Mouse (Mus musculus) testis, adult 2 months (tissue): ENCODE measurements around the gene Sla2. TPM values are rescaled to one million over a fixed set of nuclear protein-coding genes. Genes with fewer than 3 reads are reported as not detected.
A peak's percentile ranks its signal among the peaks of the same experiment; 100 is the strongest.

Source experiments
- H3K27ac ChIP-seq: fragments of 200-500 bp; 2 replicates; pipeline ENCODE4 v1.5.1; 2012; ENCODE audit warnings: low read depth, low read length; ENCODE audit not compliant: control insufficient read depth, insufficient read depth
- H3K27me3 ChIP-seq: fragments of 200-500 bp; 2 replicates; pipeline ENCODE4 v1.6.1; 2012; ENCODE audit warnings: mild to moderate bottlenecking, low read length, moderate library complexity; ENCODE audit not compliant: control insufficient read depth, insufficient read depth
- H3K36me3 ChIP-seq: fragments of 200-500 bp; 2 replicates; pipeline ENCODE4 v1.6.1; 2012; ENCODE audit warnings: mild to moderate bottlenecking, low read length; ENCODE audit not compliant: control insufficient read depth, insufficient read depth
- H3K4me1 ChIP-seq: fragments of 200-500 bp; 2 replicates; pipeline ENCODE4 v1.6.1; 2012; ENCODE audit warnings: low read length; ENCODE audit not compliant: control insufficient read depth, insufficient read depth
- H3K4me3 ChIP-seq: fragments of 200-500 bp; 2 replicates; pipeline ENCODE4 v1.5.1; 2012; ENCODE audit warnings: low read depth, mild to moderate bottlenecking, low read length, moderate library complexity, mixed read lengths; ENCODE audit not compliant: control insufficient read depth
- CTCF ChIP-seq: fragments of 200-500 bp; IDR thresholded peaks from 2 replicates; pipeline ENCODE4 v1.5.1; 2012; ENCODE audit warnings: low read depth, mild to moderate bottlenecking, inconsistent platforms, low read length, moderate library complexity; ENCODE audit not compliant: control insufficient read depth, insufficient read depth, insufficient replicate concordance
- POLR2A ChIP-seq: fragments of 200-500 bp; IDR thresholded peaks from 2 replicates; pipeline ENCODE4 v1.6.1; 2012; ENCODE audit warnings: low read depth, mild to moderate bottlenecking, inconsistent platforms, low read length, moderate library complexity; ENCODE audit not compliant: control insufficient read depth
- polyA plus RNA-seq: library from polyadenylated mRNA; depleted of rRNA; stranded (reverse); fragments of >200 nt; gene quantifications from 2 replicates; pipeline ENCODE4 v1.2.3, GENCODE M21; 2012

Sla2 gene
- polyA plus RNA-seq, 1 experiment: 0.14 TPM

DNA sequence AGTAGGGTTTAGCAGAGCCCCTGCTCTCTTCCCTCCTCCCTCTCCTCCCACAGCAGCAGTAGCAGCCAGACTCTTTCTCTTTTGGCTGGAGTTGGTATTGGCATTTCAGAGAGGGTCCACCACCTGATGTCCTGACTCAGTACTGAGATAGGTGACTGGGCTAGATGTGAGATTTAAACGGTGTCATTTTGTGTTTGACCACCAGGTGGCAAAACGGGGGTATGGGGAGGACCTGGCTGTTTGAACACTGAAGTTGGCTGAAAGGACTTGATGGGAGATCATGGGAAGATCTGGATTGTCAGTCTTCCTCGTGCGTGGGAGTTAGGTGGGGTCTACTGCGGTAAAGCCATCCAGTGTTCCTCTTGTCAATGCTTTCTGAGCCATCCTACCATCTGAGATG is 13.4 kb downstream of the Sla2 start:
- Histone ChIP-seq H3K36me3 (peaks cover 5% of the 10 kb centered on the region), H3K4me1 (no peaks in the 10 kb centered on the region; the same call in 1 of the 2 replicates), H3K27me3 (no peaks in the 10 kb centered on the region), H3K27ac (no peak overlapping the region), H3K4me3 (peak overlapping the region; percentile 16; the same call in 1 of the 2 replicates)
- no peak for TF ChIP-seq CTCF
- TF ChIP-seq POLR2A: no peak

DNA sequence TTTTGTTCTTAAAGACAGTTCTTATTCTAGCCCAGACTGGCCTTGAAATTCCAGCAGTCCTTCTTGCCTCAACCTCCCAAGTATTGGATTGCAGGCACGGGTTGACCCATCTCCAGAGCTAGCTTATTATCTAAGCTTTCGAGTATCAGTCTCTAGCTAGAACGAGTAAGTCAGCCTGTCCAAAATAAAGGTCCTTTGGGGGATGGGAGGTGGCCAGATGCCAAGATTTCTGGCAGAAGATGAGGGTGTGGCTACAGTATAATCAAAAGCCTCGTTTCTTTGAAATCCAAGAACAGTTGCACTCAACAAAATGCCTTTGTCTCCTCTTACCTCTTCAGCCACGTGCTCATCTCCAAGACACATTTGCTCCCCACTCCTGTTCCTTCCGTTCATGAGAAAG is 16.5 kb downstream of the Sla2 start:
- TF ChIP-seq POLR2A: no peak
- no peak for TF ChIP-seq CTCF
- no peaks in the 10 kb centered on the region; the same call in 1 of the 2 replicates for H3K4me1 ChIP-seq
- no peak overlapping the region for H3K27ac ChIP-seq
- peaks cover 6% of the 10 kb centered on the region for H3K36me3 ChIP-seq
- H3K27me3 ChIP-seq: no peaks in the 10 kb centered on the region
- H3K4me3 ChIP-seq: no peak overlapping the region; the same call in 1 of the 2 replicates

DNA sequence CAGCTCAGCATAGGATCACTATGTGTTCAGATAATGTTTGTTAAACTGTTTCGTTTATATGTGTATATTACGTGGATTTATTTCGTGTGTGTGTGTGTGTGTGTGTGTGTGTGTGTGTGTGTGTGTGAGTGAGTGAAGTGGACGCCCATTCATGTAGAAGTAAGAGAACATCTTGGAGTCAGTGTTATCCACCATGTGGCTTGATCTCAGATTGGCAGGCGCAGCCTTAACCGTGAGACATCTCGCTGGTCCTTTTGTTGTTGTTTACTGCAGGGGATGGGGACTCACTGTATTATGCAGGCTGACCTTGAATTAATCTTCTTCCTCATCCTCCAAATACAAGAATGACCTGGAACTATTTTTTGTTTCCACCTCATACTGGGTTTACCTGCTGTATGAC is 17.4 kb downstream of the Sla2 start:
- Histone ChIP-seq H3K4me1 (no peaks in the 10 kb centered on the region; the same call in 1 of the 2 replicates), H3K27ac (no peak overlapping the region), H3K27me3 (no peaks in the 10 kb centered on the region), H3K36me3 (peaks cover 10% of the 10 kb centered on the region), H3K4me3 (no peak overlapping the region)
- TF ChIP-seq CTCF (no peak), POLR2A (no peak)

DNA sequence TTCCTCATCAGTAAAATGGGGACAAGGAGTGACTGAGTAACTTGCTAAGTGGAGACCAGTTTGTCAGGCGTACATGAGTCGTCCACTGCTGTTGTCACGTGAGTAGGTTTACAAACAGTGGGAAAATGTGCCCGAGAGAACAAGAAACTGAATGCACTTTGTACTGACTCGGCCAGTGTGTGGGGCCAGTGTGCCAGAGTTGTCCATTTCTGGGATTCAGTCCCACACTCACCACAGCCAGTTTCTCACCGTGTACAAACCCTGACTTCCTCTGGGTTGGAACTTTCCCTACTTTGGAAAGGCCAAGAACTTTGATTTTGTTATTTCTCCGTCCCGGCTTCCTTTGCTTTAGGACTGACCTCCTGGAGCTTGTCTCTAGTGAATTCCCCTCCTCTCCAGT is 18.0 kb downstream of the Sla2 start:
- Histone ChIP-seq H3K36me3 (peaks cover 10% of the 10 kb centered on the region), H3K4me3 (no peak overlapping the region), H3K4me1 (peaks cover 4% of the 10 kb centered on the region), H3K27me3 (no peaks in the 10 kb centered on the region), H3K27ac (no peak overlapping the region)
- TF ChIP-seq CTCF (no peak), POLR2A (no peak)

DNA sequence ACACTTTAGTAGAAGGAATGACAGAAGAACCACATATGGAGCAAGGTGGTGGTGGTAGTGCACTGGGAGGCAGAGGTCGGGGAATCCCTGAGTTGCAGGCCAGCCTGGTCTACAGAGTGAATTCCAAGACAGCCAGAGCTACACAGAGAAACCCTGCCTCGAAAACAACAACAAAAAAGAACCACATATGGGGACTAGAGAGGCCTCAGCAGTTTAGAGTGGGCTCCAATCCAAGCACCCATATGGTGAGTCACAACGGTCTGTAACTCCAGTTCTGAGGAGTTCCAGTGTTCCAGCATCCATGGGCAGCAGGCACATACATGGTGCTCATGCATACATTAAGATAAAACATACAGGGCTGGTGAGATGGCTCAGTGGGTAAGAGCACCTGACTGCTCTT is 22.5 kb downstream of the Sla2 start:
- no peaks in the 10 kb centered on the region for H3K27me3 ChIP-seq
- H3K4me3 ChIP-seq: no peak overlapping the region
- no peak for TF ChIP-seq POLR2A
- no peak for TF ChIP-seq CTCF
- peaks cover 10% of the 10 kb centered on the region for H3K4me1 ChIP-seq
- peaks cover 5% of the 10 kb centered on the region for H3K36me3 ChIP-seq
- no peak overlapping the region for H3K27ac ChIP-seq

DNA sequence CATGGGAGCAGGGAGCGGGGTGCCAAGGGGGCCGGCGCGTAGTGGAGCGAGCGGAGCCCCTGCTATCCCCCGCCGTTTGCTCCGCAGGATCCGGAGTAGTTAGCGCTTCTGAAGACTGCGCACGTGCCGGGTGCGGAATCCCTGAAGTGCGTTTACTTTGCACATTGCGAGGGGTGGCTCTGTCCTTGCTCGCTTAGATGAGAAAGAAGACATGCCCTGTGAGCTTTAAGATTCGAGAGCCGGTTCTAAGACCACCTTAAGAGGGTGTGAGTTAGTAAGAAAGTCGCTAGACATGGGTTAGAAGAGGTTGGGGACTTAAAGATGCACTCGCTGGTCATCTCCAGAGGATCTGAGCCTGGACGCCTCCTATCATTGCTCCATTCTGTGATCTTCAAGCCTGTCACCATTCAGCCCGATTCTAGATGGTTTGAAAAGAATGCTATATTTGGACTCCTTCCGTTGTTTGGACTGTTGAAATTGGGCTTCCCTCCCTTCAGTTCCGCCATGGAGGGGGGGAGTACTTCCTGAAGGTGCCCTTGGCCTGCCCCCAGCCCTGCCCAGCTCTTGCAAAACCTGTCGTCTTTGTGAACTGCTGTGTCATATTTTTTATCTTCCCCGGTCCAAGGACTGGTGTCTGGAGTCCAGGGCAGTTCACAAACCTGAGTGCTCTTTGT is 23.4 kb downstream of the Sla2 start:
- peak overlapping the region; percentile 96 for H3K27ac ChIP-seq
- peak overlapping the region; percentile 99 for H3K4me3 ChIP-seq
- no peaks in the 10 kb centered on the region for H3K27me3 ChIP-seq
- peaks cover 5% of the 10 kb centered on the region for H3K36me3 ChIP-seq
- H3K4me1 ChIP-seq: peaks cover 10% of the 10 kb centered on the region
- no peak for TF ChIP-seq CTCF
- no peak for TF ChIP-seq POLR2A

DNA sequence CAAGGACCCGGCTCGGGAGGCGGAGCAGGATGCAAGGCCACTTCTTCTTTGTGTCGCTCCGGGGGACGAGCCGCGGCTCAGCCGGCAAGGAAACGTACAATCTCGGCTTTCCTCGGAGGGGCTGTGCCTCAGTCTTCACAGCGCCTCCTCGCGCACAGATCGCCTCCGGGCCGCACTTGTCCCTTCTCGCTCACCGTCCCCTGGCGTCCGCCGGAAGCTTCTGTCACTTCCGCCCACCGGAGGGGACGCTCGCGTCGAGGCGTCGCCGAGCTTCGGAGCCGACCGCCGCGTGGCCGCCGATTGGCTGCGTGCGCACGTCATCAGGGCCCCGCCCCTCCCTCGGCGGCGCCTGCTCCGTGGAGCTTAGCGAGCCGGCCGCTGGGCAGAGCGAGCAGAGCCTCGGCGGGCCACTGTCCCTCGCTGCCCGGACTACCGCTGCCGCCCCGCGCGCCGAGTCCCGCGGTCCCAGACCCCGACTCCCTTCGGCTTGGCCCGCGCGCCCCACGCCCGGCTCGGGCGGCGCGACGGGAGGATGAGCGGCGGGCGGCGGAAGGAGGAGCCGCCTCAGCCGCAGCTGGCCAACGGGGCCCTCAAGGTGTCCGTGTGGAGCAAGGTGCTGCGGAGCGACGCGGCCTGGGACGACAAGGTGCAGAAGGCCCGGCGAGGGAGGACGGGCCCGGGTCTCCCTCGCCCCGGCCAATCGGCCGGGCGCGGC is 24.1 kb downstream of the Sla2 start, which contains the start of gene Rab5if:
Gene Rab5if, plus strand, starts transcription at position 357 of the 715 bp plus-strand sequence.
- peak; percentile 71 for TF ChIP-seq POLR2A
- peak; percentile 5 for TF ChIP-seq CTCF
- Histone ChIP-seq H3K4me1 (peaks cover 10% of the 10 kb centered on the region), H3K27ac (peak within 1 kb of the TSS; percentile 98), H3K4me3 (peak within 1 kb of the TSS; percentile 99), H3K36me3 (peaks cover 5% of the 10 kb centered on the region), H3K27me3 (no peaks in the 10 kb centered on the region)
